Mouse (Mus musculus): ENCODE results near the gene Siah1a. TPM values are rescaled to one million over a fixed set of nuclear protein-coding genes. Genes with fewer than 3 reads are reported as not detected.

The Siah1a gene
- total and polyA plus RNA-seq, 2 experiments from 2014 or later = 63.3 to 72.7 TPM

DNA sequence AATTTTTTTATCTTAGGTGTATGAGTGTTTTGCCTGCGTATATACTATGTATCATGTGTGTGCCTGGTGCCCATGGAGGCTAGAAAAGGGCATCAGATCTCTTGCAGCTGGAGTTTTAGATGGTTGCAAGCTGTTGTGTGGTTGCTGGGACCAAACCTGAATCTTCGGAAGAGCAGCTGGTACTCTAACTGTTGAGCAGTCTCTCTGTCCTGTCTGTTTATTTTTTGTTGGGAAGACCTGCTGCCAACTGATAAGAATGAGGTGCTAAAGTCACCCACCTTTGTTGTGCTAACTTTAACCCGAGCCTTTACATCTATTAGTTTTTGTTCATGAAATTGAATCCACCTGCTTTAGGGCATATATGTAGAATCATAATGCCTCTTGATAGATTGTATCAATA lies 43.3 kb downstream of the Siah1a start:
- Histone ChIP-seq H3K27ac (ENCODE audit: low read depth, low read length) (no peak overlapping the region), H3K4me2 (ENCODE audit: low read depth, low read length, poor library complexity, severe bottlenecking) (no peak overlapping the region), H3K9me3 (ENCODE audit: low read length) (no peaks in the 10 kb centered on the region), H3K4me3 (ENCODE audit: low read depth, low read length) (no peak overlapping the region), H3K27me3 (ENCODE audit: insufficient read depth, low read length) (no peaks in the 10 kb centered on the region), H3K4me1 (ENCODE audit: insufficient read depth, low read length) (no peaks in the 10 kb centered on the region), H3K9ac (replicated peaks; ENCODE audit: low read length, poor library complexity, severe bottlenecking) (no peak overlapping the region), H3K36me3 (ENCODE audit: insufficient read depth, low read length) (0 out of 2 replicates have a peak, but pooled peaks cover 13% of the 10 kb centered on the region)
- no peak for TF ChIP-seq CTCF (IDR thresholded peaks at IDR 0.05)
- ATAC-seq (ENCODE audit: low FRiP score) (no peak), DNase-seq (ENCODE audit: low spot score) (no peak)
- 85% methylated on average over 3 of the region's 3 CpGs for WGBS

DNA sequence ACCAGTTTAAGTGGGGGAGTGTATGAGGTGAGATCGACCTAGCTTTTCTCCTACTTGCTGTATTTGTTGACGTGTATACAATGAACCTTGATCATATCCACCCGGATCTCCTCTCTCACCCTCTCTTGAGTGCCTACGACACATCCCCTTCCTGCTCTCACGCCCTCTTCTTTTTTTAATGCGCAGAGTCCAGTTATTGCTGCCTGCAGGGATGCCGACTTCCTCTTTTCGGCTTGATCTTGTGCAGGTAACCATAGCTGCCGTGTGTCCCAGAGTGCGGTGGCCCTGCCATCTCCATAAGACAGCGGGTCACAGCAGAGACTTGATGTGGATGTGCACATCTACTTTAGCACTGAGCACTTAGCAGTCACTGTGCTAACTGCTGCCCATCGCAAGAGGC lies 46.3 kb downstream of the Siah1a start:
- Histone ChIP-seq H3K27me3 (ENCODE audit: insufficient read depth, low read length) (no peaks in the 10 kb centered on the region), H3K4me1 (ENCODE audit: insufficient read depth, low read length) (no peaks in the 10 kb centered on the region), H3K9me3 (ENCODE audit: low read length) (no peaks in the 10 kb centered on the region), H3K4me3 (ENCODE audit: low read depth, low read length) (no peak overlapping the region), H3K36me3 (ENCODE audit: insufficient read depth, low read length) (0 out of 2 replicates have a peak, but pooled peaks cover 8% of the 10 kb centered on the region), H3K4me2 (ENCODE audit: low read depth, low read length, poor library complexity, severe bottlenecking) (no peak overlapping the region), H3K9ac (replicated peaks; ENCODE audit: low read length, poor library complexity, severe bottlenecking) (no peak overlapping the region), H3K27ac (ENCODE audit: low read depth, low read length) (no peak overlapping the region)
- no peak for TF ChIP-seq CTCF (IDR thresholded peaks at IDR 0.05)
- ATAC-seq (ENCODE audit: low FRiP score) (no peak), DNase-seq (ENCODE audit: low spot score) (no peak)
- WGBS = 93% methylated on average over 12 of the region's 12 CpGs

DNA sequence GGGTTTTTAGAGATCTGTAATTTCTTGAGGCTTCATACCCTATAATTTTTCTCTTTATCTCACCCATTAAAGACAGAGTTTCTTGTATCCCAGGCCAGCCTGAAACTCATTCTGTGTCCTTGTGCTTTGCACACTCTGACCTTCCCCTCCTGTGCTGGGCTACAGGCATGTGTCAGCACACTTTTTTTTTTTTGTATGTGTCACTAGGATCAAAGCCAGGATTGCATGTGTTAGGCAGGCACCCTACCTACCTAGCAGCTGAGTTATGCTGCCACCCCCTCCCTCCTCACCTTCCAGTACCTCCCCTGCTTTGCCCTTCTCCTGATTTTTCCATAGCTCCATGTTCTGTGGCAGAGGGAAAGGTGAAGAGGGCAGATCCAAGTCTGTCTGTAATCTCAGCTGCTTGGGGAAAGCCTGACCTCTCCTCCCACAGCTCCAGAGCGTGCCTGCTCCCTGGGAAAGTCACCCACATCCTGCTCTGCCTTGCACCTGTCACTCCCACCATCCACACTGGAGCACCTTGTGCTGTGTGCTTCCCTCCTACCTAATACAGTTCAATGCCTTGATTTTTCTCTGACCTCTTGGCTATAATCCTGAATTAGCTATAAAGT lies 46.8 kb downstream of the Siah1a start:
- DNase-seq (ENCODE audit: low spot score) (no peak), ATAC-seq (ENCODE audit: low FRiP score) (no peak)
- TF ChIP-seq CTCF (IDR thresholded peaks at IDR 0.05) = no peak
- Histone ChIP-seq H3K9me3 (ENCODE audit: low read length) (no peaks in the 10 kb centered on the region), H3K27ac (ENCODE audit: low read depth, low read length) (no peak overlapping the region), H3K9ac (replicated peaks; ENCODE audit: low read length, poor library complexity, severe bottlenecking) (no peak overlapping the region), H3K4me3 (ENCODE audit: low read depth, low read length) (no peak overlapping the region), H3K36me3 (ENCODE audit: insufficient read depth, low read length) (0 out of 2 replicates have a peak, but pooled peaks cover 8% of the 10 kb centered on the region), H3K4me1 (ENCODE audit: insufficient read depth, low read length) (no peaks in the 10 kb centered on the region), H3K4me2 (ENCODE audit: low read depth, low read length, poor library complexity, severe bottlenecking) (no peak overlapping the region), H3K27me3 (ENCODE audit: insufficient read depth, low read length) (no peaks in the 10 kb centered on the region)
- WGBS = 93% methylated on average over 1 of the region's 1 CpGs

DNA sequence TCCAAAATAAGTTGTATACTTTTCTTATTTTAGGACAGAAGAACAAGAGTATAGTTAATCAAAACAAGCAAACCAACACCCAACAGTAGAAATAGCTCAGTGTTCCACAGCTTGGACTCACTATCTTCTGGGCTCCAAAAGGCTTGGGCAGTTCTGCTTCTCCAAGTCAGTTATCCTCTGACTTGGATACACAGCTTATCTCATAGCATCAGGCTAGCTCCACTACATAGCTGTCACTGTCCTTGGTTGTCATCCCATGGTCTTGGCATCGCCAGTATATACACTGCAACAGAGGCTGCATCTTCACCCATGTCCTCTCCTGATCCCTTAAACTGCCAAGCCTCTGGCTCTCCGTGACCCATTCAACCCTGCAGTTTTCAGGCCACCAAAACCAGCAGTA lies 50.0 kb downstream of the Siah1a start:
- Histone ChIP-seq H3K9me3 (ENCODE audit: low read length) (no peaks in the 10 kb centered on the region), H3K4me3 (ENCODE audit: low read depth, low read length) (no peak overlapping the region), H3K4me2 (ENCODE audit: low read depth, low read length, poor library complexity, severe bottlenecking) (no peak overlapping the region), H3K4me1 (ENCODE audit: insufficient read depth, low read length) (no peaks in the 10 kb centered on the region), H3K36me3 (ENCODE audit: insufficient read depth, low read length) (0 out of 2 replicates have a peak, but pooled peaks cover under 1% of the 10 kb centered on the region), H3K27me3 (ENCODE audit: insufficient read depth, low read length) (no peaks in the 10 kb centered on the region), H3K27ac (ENCODE audit: low read depth, low read length) (no peak overlapping the region), H3K9ac (replicated peaks; ENCODE audit: low read length, poor library complexity, severe bottlenecking) (no peak overlapping the region)
- DNase-seq (ENCODE audit: low spot score) (no peak), ATAC-seq (ENCODE audit: low FRiP score) (no peak)
- WGBS = 93% methylated on average over 2 of the region's 2 CpGs
- TF ChIP-seq CTCF (IDR thresholded peaks at IDR 0.05) = no peak

DNA sequence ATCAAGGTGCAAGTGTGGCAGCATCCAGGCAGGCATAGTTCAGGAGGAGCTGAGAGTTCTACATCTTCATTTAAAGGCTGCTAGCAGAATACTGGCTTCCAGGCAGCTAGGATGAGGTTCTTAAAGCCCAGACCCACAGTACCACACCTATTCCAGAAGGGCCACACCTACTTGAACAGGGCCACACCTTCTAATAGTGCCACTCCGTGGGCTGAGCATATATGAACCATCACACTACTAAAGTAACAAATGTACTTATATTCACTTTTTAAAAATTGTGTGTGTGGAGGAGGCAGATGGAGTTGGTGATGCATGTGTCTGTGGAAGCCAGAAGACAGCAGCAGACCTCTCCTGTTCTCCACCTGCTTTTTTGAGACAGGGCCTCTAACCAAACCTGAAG lies 51.7 kb downstream of the Siah1a start:
- H3K27ac ChIP-seq (ENCODE audit: low read depth, low read length) = no peak overlapping the region
- DNase-seq (ENCODE audit: low spot score) (no peak), ATAC-seq (ENCODE audit: low FRiP score) (no peak)
- no peak overlapping the region for H3K4me2 ChIP-seq (ENCODE audit: low read depth, low read length, poor library complexity, severe bottlenecking)
- H3K4me1 ChIP-seq (ENCODE audit: insufficient read depth, low read length) = no peaks in the 10 kb centered on the region
- 89% methylated on average over 1 of the region's 1 CpGs for WGBS
- no peak for TF ChIP-seq CTCF (IDR thresholded peaks at IDR 0.05)
- H3K9me3 ChIP-seq (ENCODE audit: low read length) = no peaks in the 10 kb centered on the region
- no peaks in the 10 kb centered on the region for H3K27me3 ChIP-seq (ENCODE audit: insufficient read depth, low read length)
- H3K9ac ChIP-seq (replicated peaks; ENCODE audit: low read length, poor library complexity, severe bottlenecking) = no peak overlapping the region
- no peaks in the 10 kb centered on the region for H3K36me3 ChIP-seq (ENCODE audit: insufficient read depth, low read length)
- H3K4me3 ChIP-seq (ENCODE audit: low read depth, low read length) = no peak overlapping the region

DNA sequence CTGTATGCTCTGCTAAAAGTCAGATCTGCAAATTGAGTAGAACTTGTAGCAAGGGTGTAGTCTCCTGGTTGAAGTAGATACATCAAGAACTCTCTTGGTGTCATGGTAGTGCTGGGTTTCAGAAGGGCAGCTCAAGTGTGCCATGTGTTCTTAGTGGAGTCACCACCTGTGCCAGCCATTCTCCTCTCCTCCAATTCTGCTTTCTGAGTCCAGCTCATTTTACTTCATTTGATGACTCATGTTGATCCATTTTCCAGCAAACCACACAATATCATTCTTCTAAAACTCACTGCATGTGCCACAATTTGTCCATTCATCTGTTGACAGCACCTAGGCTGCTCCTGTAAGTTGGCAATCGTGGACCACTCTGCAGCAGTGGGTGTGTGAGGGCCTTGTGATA lies 53.6 kb downstream of the Siah1a start:
- Histone ChIP-seq H3K4me2 (ENCODE audit: low read depth, low read length, poor library complexity, severe bottlenecking) (no peak overlapping the region), H3K36me3 (ENCODE audit: insufficient read depth, low read length) (no peaks in the 10 kb centered on the region; the same call in 1 of the 2 replicates), H3K27ac (ENCODE audit: low read depth, low read length) (no peak overlapping the region), H3K4me3 (ENCODE audit: low read depth, low read length) (no peak overlapping the region), H3K9ac (replicated peaks; ENCODE audit: low read length, poor library complexity, severe bottlenecking) (no peak overlapping the region), H3K27me3 (ENCODE audit: insufficient read depth, low read length) (no peaks in the 10 kb centered on the region), H3K9me3 (ENCODE audit: low read length) (no peaks in the 10 kb centered on the region), H3K4me1 (ENCODE audit: insufficient read depth, low read length) (no peaks in the 10 kb centered on the region)
- DNase-seq (ENCODE audit: low spot score) = no peak
- TF ChIP-seq CTCF (IDR thresholded peaks at IDR 0.05) = no peak
- WGBS = 91% methylated on average over 1 of the region's 1 CpGs
- ATAC-seq (ENCODE audit: low FRiP score) = no peak

Measured in midbrain, postnatal 0 days (tissue).